Mouse (Mus musculus) left cerebral cortex, adult 18-20 months (tissue): ENCODE results near the gene Brinp3. TPM values are rescaled to one million over a fixed set of nuclear protein-coding genes. Genes with fewer than 3 reads are reported as not detected.
"Not testable (repeated sequence)": the region's sequence is repeated elsewhere in the genome, so short reads cannot be mapped to it uniquely, and the experiment has no call there.

Source experiments
- DNase-seq, 2 experiments: peaks; one replicate each; pipeline ENCODE4 v3.0.0; 2021 to 2022; ENCODE audit warnings: low spot score in 2 of 2, mixed read lengths in 1 of 2
- long read RNA-seq, 2 experiments: library from polyadenylated mRNA; stranded (forward); transcript quantifications; one replicate each; pipeline ENCODE4 v2.0.0; 2021
- total RNA-seq, 2 experiments: library from RNA; stranded (reverse); gene quantifications; 2 replicates each; pipeline ENCODE4 v1.2.3; 2021

Brinp3 gene
- 10 to 100 TPM; 43.9 to 49.9 TPM for total RNA-seq
- long read RNA-seq, experiment 1, full-length matches to known transcripts: 31 of 45 reads
- long read RNA-seq, experiment 1, partial matches to known transcripts: 5 of 45 reads
- long read RNA-seq, experiment 1, other reads (novel, unspliced or antisense): 9 of 45 reads
- long read RNA-seq, experiment 2, full-length matches to known transcripts: 15 of 30 reads
- long read RNA-seq, experiment 2, partial matches to known transcripts: 4 of 30 reads
- long read RNA-seq, experiment 2, other reads (novel, unspliced or antisense): 11 of 30 reads

- DNase-seq: peak; percentile 20 to 49
These were observed at the start of gene Brinp3 for GRCm38 (mm10) chr1:146494681-146495331. TSS of gene Brinp3 (plus strand) at chr1:146494760.

- DNase-seq: peak in 1 of 2 experiments; percentile 41
These were observed 339 bp upstream of the Brinp3 start for GRCm38 (mm10) chr1:146494221-146494620.

GRCm38 (mm10) chr1:146495386-146495785, 826 bp downstream of the Brinp3 start:
- peak in 1 of 2 experiments; percentile 31 for DNase-seq

- DNase-seq: peak; percentile 47 to 67
These were observed 3.0 kb downstream of the Brinp3 start for GRCm38 (mm10) chr1:146497381-146498081.

GRCm38 (mm10) chr1:146498085-146498779, 3.7 kb downstream of the Brinp3 start:
- DNase-seq: peak; percentile 33 to 61

GRCm38 (mm10) chr1:146498780-146499114, 4.2 kb downstream of the Brinp3 start:
- no peak for DNase-seq

- DNase-seq: no peak
These were observed 20.8 kb downstream of the Brinp3 start for GRCm38 (mm10) chr1:146515377-146515776.

- no peak for DNase-seq
These were observed 29.4 kb downstream of the Brinp3 start for GRCm38 (mm10) chr1:146523727-146524573.

- DNase-seq: no peak
These were observed 34.0 kb downstream of the Brinp3 start for GRCm38 (mm10) chr1:146528572-146528971.

- DNase-seq: peak; percentile 3 to 9
These were observed 52.4 kb downstream of the Brinp3 start for GRCm38 (mm10) chr1:146546847-146547428.

- no peak for DNase-seq
These were observed 62.4 kb downstream of the Brinp3 start for GRCm38 (mm10) chr1:146556982-146557381.

- no peak for DNase-seq
These were observed 67.6 kb downstream of the Brinp3 start for GRCm38 (mm10) chr1:146562144-146562543.

GRCm38 (mm10) chr1:146584181-146584580, 89.6 kb downstream of the Brinp3 start:
- no peak for DNase-seq

- no peak for DNase-seq
These were observed 138.3 kb downstream of the Brinp3 start for GRCm38 (mm10) chr1:146632895-146633294.

GRCm38 (mm10) chr1:146657214-146657613, 162.7 kb downstream of the Brinp3 start:
- no peak for DNase-seq

GRCm38 (mm10) chr1:146700724-146701123, 206.2 kb downstream of the Brinp3 start:
- no peak for DNase-seq

- DNase-seq: no peak
These were observed 225.0 kb downstream of the Brinp3 start for GRCm38 (mm10) chr1:146719556-146719955.

- DNase-seq: not testable (repeated sequence)
These were observed 230.4 kb downstream of the Brinp3 start for GRCm38 (mm10) chr1:146724784-146725513.

GRCm38 (mm10) chr1:146751066-146751465, 256.5 kb downstream of the Brinp3 start:
- no peak for DNase-seq
